Mouse (Mus musculus) thymus, adult 2 months (tissue): ENCODE measurements around the gene Epb41. TPM values are rescaled to one million over a fixed set of nuclear protein-coding genes. Genes with fewer than 3 reads are reported as not detected.

Experiments
- DNase-seq: peaks from one replicate; pipeline ENCODE4 v3.0.0; 2021
- H3K27ac ChIP-seq: fragments of 200-500 bp; 2 replicates; pipeline ENCODE4 v1.5.1; 2012; ENCODE audit warnings: low read length, control low read depth; ENCODE audit not compliant: control insufficient read depth, insufficient read depth
- H3K27me3 ChIP-seq: fragments of 200-500 bp; 2 replicates; pipeline ENCODE4 v1.6.1; 2012; ENCODE audit warnings: mild to moderate bottlenecking, low read length, moderate library complexity, mixed read lengths; ENCODE audit not compliant: control insufficient read depth, insufficient read depth
- H3K36me3 ChIP-seq: fragments of 200-500 bp; 2 replicates; pipeline ENCODE4 v1.6.1; 2012; ENCODE audit warnings: mild to moderate bottlenecking, low read length, moderate library complexity; ENCODE audit not compliant: control insufficient read depth, insufficient read depth
- H3K4me1 ChIP-seq: fragments of 200-500 bp; replicated peaks from 2 replicates; pipeline ENCODE4 v1.6.1; 2012; ENCODE audit warnings: low read length; ENCODE audit not compliant: control insufficient read depth, insufficient read depth
- H3K4me3 ChIP-seq: fragments of 200-500 bp; 2 replicates; pipeline ENCODE4 v1.5.1; 2012; ENCODE audit warnings: mild to moderate bottlenecking, low read length, control low read depth, moderate library complexity; ENCODE audit not compliant: control insufficient read depth, insufficient read depth
- CTCF ChIP-seq: fragments of 200-500 bp; IDR thresholded peaks from 2 replicates; pipeline ENCODE4 v1.5.1; 2012; ENCODE audit warnings: mild to moderate bottlenecking, control low read depth, low read length, moderate library complexity, borderline replicate concordance; ENCODE audit not compliant: control insufficient read depth, poor library complexity, insufficient read depth; ENCODE audit errors: extremely low read depth
- POLR2A ChIP-seq: fragments of 200-500 bp; IDR thresholded peaks from 2 replicates; pipeline ENCODE4 v1.6.1; 2012; ENCODE audit warnings: mild to moderate bottlenecking, low read length, control low read depth, moderate library complexity; ENCODE audit not compliant: control insufficient read depth, poor library complexity, insufficient read depth; ENCODE audit errors: extremely low read depth
- WGBS: fragments of 180-500 bp; shearing (Covaris S2); methylation state at CpG from one replicate; pipeline ENCODE4 v1.1.7; 2018; 5-methylcytosine and 5-hydroxymethylcytosine counted together
- polyA plus RNA-seq: library from polyadenylated mRNA; depleted of rRNA; stranded (reverse); fragments of >200 nt; gene quantifications from 2 replicates; pipeline ENCODE4 v1.2.3, GENCODE M21; 2012

Epb41 gene
- polyA plus RNA-seq, 1 experiment: 103 TPM

GRCm38 (mm10) chr4:131970244-131970853 lies 104.8 kb downstream of the Epb41 start:
- no peaks in the 10 kb centered on the region for H3K4me1 ChIP-seq
- DNase-seq: no peak
- peaks cover 61% of the 10 kb centered on the region for H3K36me3 ChIP-seq
- no peak overlapping the region for H3K27ac ChIP-seq
- H3K4me3 ChIP-seq: no peak overlapping the region
- no peaks in the 10 kb centered on the region for H3K27me3 ChIP-seq
- TF ChIP-seq CTCF (no peak), POLR2A (no peak)
- WGBS: 95% methylated on average over 7 of the region's 7 CpGs

GRCm38 (mm10) chr4:131968873-131969272 lies 106.2 kb downstream of the Epb41 start:
- Histone ChIP-seq H3K4me1 (no peaks in the 10 kb centered on the region), H3K4me3 (no peak overlapping the region), H3K36me3 (peaks cover 56% of the 10 kb centered on the region), H3K27me3 (no peaks in the 10 kb centered on the region), H3K27ac (no peak overlapping the region)
- no peak for DNase-seq
- 94% methylated on average over 2 of the region's 2 CpGs for WGBS
- no peak for TF ChIP-seq CTCF
- TF ChIP-seq POLR2A: no peak

- Histone ChIP-seq H3K36me3 (peaks cover 52% of the 10 kb centered on the region), H3K4me1 (no peaks in the 10 kb centered on the region), H3K27ac (no peak overlapping the region), H3K4me3 (no peak overlapping the region), H3K27me3 (no peaks in the 10 kb centered on the region)
- WGBS: 96% methylated on average over 3 of the region's 3 CpGs
- no peak for TF ChIP-seq POLR2A
- no peak for TF ChIP-seq CTCF
- DNase-seq: no peak
Observed at GRCm38 (mm10) chr4:131957161-131957560, 118.0 kb downstream of the Epb41 start.

GRCm38 (mm10) chr4:131950657-131951056 lies 124.5 kb downstream of the Epb41 start:
- Histone ChIP-seq H3K4me3 (no peak overlapping the region), H3K27me3 (no peaks in the 10 kb centered on the region), H3K36me3 (peaks cover 36% of the 10 kb centered on the region), H3K4me1 (no peaks in the 10 kb centered on the region), H3K27ac (no peak overlapping the region)
- DNase-seq: no peak
- TF ChIP-seq CTCF: no peak
- TF ChIP-seq POLR2A: no peak
- WGBS: 90% methylated on average over 8 of the region's 8 CpGs

GRCm38 (mm10) chr4:131949903-131950302 lies 125.2 kb downstream of the Epb41 start:
- Histone ChIP-seq H3K27me3 (no peaks in the 10 kb centered on the region), H3K27ac (no peak overlapping the region), H3K4me3 (no peak overlapping the region), H3K4me1 (no peaks in the 10 kb centered on the region), H3K36me3 (peaks cover 30% of the 10 kb centered on the region)
- 96% methylated on average over 5 of the region's 5 CpGs for WGBS
- no peak for DNase-seq
- TF ChIP-seq POLR2A (no peak), CTCF (no peak)

GRCm38 (mm10) chr4:131947848-131948247 lies 127.3 kb downstream of the Epb41 start:
- 94% methylated on average over 11 of the region's 11 CpGs for WGBS
- Histone ChIP-seq H3K27ac (no peak overlapping the region), H3K36me3 (peaks cover 14% of the 10 kb centered on the region)

GRCm38 (mm10) chr4:131940846-131941245 lies 134.3 kb downstream of the Epb41 start:
- WGBS: 96% methylated on average over 4 of the region's 4 CpGs
- H3K4me3 ChIP-seq: no peak overlapping the region
- TF ChIP-seq POLR2A (no peak), CTCF (no peak)

More at GRCm38 (mm10) chr4:131947848-131948247, 127.3 kb downstream of the Epb41 start:
- Histone ChIP-seq H3K4me3 (no peak overlapping the region), H3K4me1 (no peaks in the 10 kb centered on the region), H3K27me3 (no peaks in the 10 kb centered on the region)
- DNase-seq: no peak
- TF ChIP-seq CTCF (no peak), POLR2A (no peak)

More at GRCm38 (mm10) chr4:131940846-131941245, 134.3 kb downstream of the Epb41 start:
- Histone ChIP-seq H3K36me3 (peaks cover 4% of the 10 kb centered on the region; the same call in 1 of the 2 replicates), H3K27me3 (no peaks in the 10 kb centered on the region), H3K27ac (no peak overlapping the region), H3K4me1 (no peaks in the 10 kb centered on the region)
- no peak for DNase-seq
